Comparison of ENCODE assay signal across 15 mouse cellular contexts in genomic region chr4:111624914-111625313, GRCm38 (mm10).
A peak's percentile ranks its signal among the peaks of the same experiment; 100 is the strongest.
DNase-seq lines count a peak whose midpoint lies in the region; ATAC-seq and TF ChIP-seq lines count a peak whose summit lies in the region.
"Had no signal": no experiment of that assay in that cellular context is flagged by ENCODE, and none has a peak within 500 bp of the region (broad histone marks: within the 10 kb centered on the region; RNA-seq: fewer than 3 reads in every experiment).

No protein-coding gene starts in this region.

- peak; percentile 25; the same call in 1 of the 2 replicates for ATAC-seq in forebrain, embryonic 14.5 days
- ATAC-seq in forebrain, embryonic 12.5 days (ENCODE audit: low FRiP score) = no peak
- ATAC-seq in lung, embryonic 14.5 days (ENCODE audit: insufficient read depth) = peak; percentile 81

- no peaks in the 10 kb centered on the region for H3K4me1 ChIP-seq in forebrain, embryonic 14.5 days (ENCODE audit: control insufficient read depth, insufficient read depth, low read length)
- no peaks in the 10 kb centered on the region for H3K4me1 ChIP-seq in forebrain, embryonic 12.5 days
- H3K4me1 ChIP-seq in lung, embryonic 14.5 days (ENCODE audit: insufficient read depth) = no peaks in the 10 kb centered on the region
- no peaks in the 10 kb centered on the region for H3K4me1 ChIP-seq in lung, adult 2 months (ENCODE audit: control insufficient read depth, insufficient read depth, low read length)
- H3K4me1 ChIP-seq: midbrain, embryonic 12.5 days; neural tube, embryonic 15.5 days had no signal

- no peaks in the 10 kb centered on the region for H3K36me3 ChIP-seq in forebrain, embryonic 14.5 days (ENCODE audit: control insufficient read depth, insufficient read depth, low read length)
- no peaks in the 10 kb centered on the region for H3K36me3 ChIP-seq in forebrain, embryonic 12.5 days (replicated peaks)
- no peaks in the 10 kb centered on the region for H3K36me3 ChIP-seq in lung, embryonic 14.5 days (ENCODE audit: insufficient read depth)
- H3K36me3 ChIP-seq: midbrain, embryonic 12.5 days; neural tube, embryonic 15.5 days had no signal

- peak; percentile 17 for DNase-seq in forebrain, embryonic 14.5 days (ENCODE audit: low spot score)
- DNase-seq in lung, embryonic 14.5 days = peak; percentile 76
- no peak for DNase-seq in lung, adult 2 months
- peak; percentile 45 for DNase-seq in heart, postnatal 4 days
- DNase-seq in lung, postnatal 4 days = peak; percentile 52 to 69
- DNase-seq in retina, embryonic 14.5 days (ENCODE audit: low spot score) = no peak
- no peak for DNase-seq in kidney, adult 9 months
- DNase-seq: cerebellum, adult 11 months; cerebellum, postnatal 36 days; gastrocnemius, postnatal 25 days; liver had no signal

- no peak overlapping the region for H3K9ac ChIP-seq in forebrain, embryonic 14.5 days (ENCODE audit: low read length)
- H3K9ac ChIP-seq in forebrain, embryonic 12.5 days = no peak overlapping the region
- H3K9ac ChIP-seq in lung, embryonic 14.5 days = no peak overlapping the region
- H3K9ac ChIP-seq: midbrain, embryonic 12.5 days; neural tube, embryonic 15.5 days had no signal

- no peak for TF ChIP-seq CTCF in lung, embryonic 14.5 days (IDR thresholded peaks at IDR 0.05; ENCODE audit: low read depth)
- no peak for TF ChIP-seq CTCF in lung, adult 2 months (IDR thresholded peaks at IDR 0.05; ENCODE audit: insufficient read depth, low read length)

- H3K27me3 ChIP-seq in forebrain, embryonic 14.5 days (replicated peaks; ENCODE audit: control insufficient read depth, insufficient read depth, low read length) = no peaks in the 10 kb centered on the region
- H3K27me3 ChIP-seq in forebrain, embryonic 12.5 days = no peaks in the 10 kb centered on the region
- no peaks in the 10 kb centered on the region for H3K27me3 ChIP-seq in lung, embryonic 14.5 days (ENCODE audit: insufficient read depth, low read length)
- H3K27me3 ChIP-seq: CH12.LX; midbrain, embryonic 12.5 days; neural tube, embryonic 15.5 days had no signal

- H3K4me3 ChIP-seq in forebrain, embryonic 14.5 days (ENCODE audit: low read depth, low read length) = no peak overlapping the region
- no peak overlapping the region for H3K4me3 ChIP-seq in forebrain, embryonic 12.5 days (replicated peaks)
- no peak overlapping the region for H3K4me3 ChIP-seq in lung, embryonic 14.5 days (ENCODE audit: low read depth, low read length)
- H3K4me3 ChIP-seq in lung, adult 2 months (replicated peaks; ENCODE audit: extremely low read depth, low read depth, low read length) = no peak overlapping the region
- H3K4me3 ChIP-seq: midbrain, embryonic 12.5 days; neural tube, embryonic 15.5 days had no signal

- WGBS in forebrain, embryonic 14.5 days = 66% methylated on average over 5 of the region's 5 CpGs
- WGBS in forebrain, embryonic 12.5 days = 73% methylated on average over 5 of the region's 5 CpGs
- 28% methylated on average over 5 of the region's 5 CpGs for WGBS in lung, embryonic 14.5 days
- 37% methylated on average over 5 of the region's 5 CpGs for WGBS in lung, adult 2 months

- no peak overlapping the region for H3K4me2 ChIP-seq in forebrain, embryonic 14.5 days (ENCODE audit: low read length)
- no peak overlapping the region for H3K4me2 ChIP-seq in forebrain, embryonic 12.5 days
- no peak overlapping the region for H3K4me2 ChIP-seq in lung, embryonic 14.5 days
- H3K4me2 ChIP-seq: midbrain, embryonic 12.5 days; neural tube, embryonic 15.5 days had no signal

- H3K27ac ChIP-seq in forebrain, embryonic 14.5 days (ENCODE audit: low read depth, low read length) = no peak overlapping the region
- no peak overlapping the region for H3K27ac ChIP-seq in forebrain, embryonic 12.5 days
- H3K27ac ChIP-seq in lung, embryonic 14.5 days (ENCODE audit: low read depth) = no peak overlapping the region
- H3K27ac ChIP-seq: midbrain, embryonic 12.5 days; neural tube, embryonic 15.5 days had no signal

- TF ChIP-seq POLR2A in lung, adult 2 months (IDR thresholded peaks at IDR 0.05; ENCODE audit: borderline replicate concordance, extremely low read depth, low read depth, low read length) = no peak

- no peaks in the 10 kb centered on the region for H3K9me3 ChIP-seq in forebrain, embryonic 14.5 days (replicated peaks; ENCODE audit: control insufficient read depth, low read length)
- H3K9me3 ChIP-seq in forebrain, embryonic 12.5 days = no peaks in the 10 kb centered on the region
- no peaks in the 10 kb centered on the region for H3K9me3 ChIP-seq in lung, embryonic 14.5 days (ENCODE audit: low read depth, low read length)
- H3K9me3 ChIP-seq: midbrain, embryonic 12.5 days; neural tube, embryonic 15.5 days had no signal

Comparison
In these comparisons a context has a peak if more than half of its experiments do, and no peak if none do; other contexts are left out.
1. DNase-seq: peak in forebrain, embryonic 14.5 days (single experiment), lung, embryonic 14.5 days (single experiment), heart, postnatal 4 days (single experiment) and lung, postnatal 4 days (2 of 2); none in lung, adult 2 months (single experiment), retina, embryonic 14.5 days (single experiment) and kidney, adult 9 months (single experiment).